In genomic region chr9:90235258-90235882, GRCm38 (mm10) we compare ENCODE assay signal across 12 mouse cellular contexts. TPM values are rescaled to one million over a fixed set of nuclear protein-coding genes. Genes with fewer than 3 reads are reported as not detected.
DNase-seq lines count a peak whose midpoint lies in the region; ATAC-seq and TF ChIP-seq lines count a peak whose summit lies in the region.
"Had no signal": no experiment of that assay in that cellular context is flagged by ENCODE, and none has a peak within 500 bp of the region (broad histone marks: within the 10 kb centered on the region; RNA-seq: fewer than 3 reads in every experiment).

No protein-coding gene starts in this region.

- no peak for TF ChIP-seq CTCF in lung, embryonic 14.5 days (IDR thresholded peaks at IDR 0.05; ENCODE audit: low read depth)

- no peak overlapping the region for H3K4me2 ChIP-seq in lung, embryonic 14.5 days
- peak overlapping the region; percentile 7; the same call in 1 of the 2 replicates for H3K4me2 ChIP-seq in liver, embryonic 13.5 days
- no peak overlapping the region for H3K4me2 ChIP-seq in stomach, embryonic 15.5 days
- H3K4me2 ChIP-seq in hindbrain, embryonic 11.5 days (replicated peaks; ENCODE audit: low read depth, low read length) = no peak overlapping the region
- H3K4me2 ChIP-seq: neural tube, embryonic 12.5 days had no signal

- H3K9me3 ChIP-seq in lung, embryonic 14.5 days (ENCODE audit: low read depth, low read length) = no peaks in the 10 kb centered on the region
- no peaks in the 10 kb centered on the region for H3K9me3 ChIP-seq in liver, embryonic 13.5 days (replicated peaks)
- no peaks in the 10 kb centered on the region for H3K9me3 ChIP-seq in stomach, embryonic 15.5 days
- H3K9me3 ChIP-seq in hindbrain, embryonic 11.5 days (ENCODE audit: control insufficient read depth, low read length) = no peaks in the 10 kb centered on the region
- H3K9me3 ChIP-seq: megakaryocyte, embryonic 14.5 days; neural tube, embryonic 12.5 days had no signal

- H3K27ac ChIP-seq in lung, embryonic 14.5 days (ENCODE audit: low read depth) = peak overlapping the region; percentile 12; the same call in 1 of the 2 replicates
- H3K27ac ChIP-seq in liver, embryonic 13.5 days = peak overlapping the region; percentile 99
- H3K27ac ChIP-seq in stomach, embryonic 15.5 days = no peak overlapping the region
- no peak overlapping the region for H3K27ac ChIP-seq in hindbrain, embryonic 11.5 days (ENCODE audit: low read depth, low read length)
- H3K27ac ChIP-seq: neural tube, embryonic 12.5 days had no signal

- 0 out of 2 replicates have a peak, but pooled peaks cover 5% of the 10 kb centered on the region for H3K4me1 ChIP-seq in lung, embryonic 14.5 days (ENCODE audit: insufficient read depth)
- peaks cover 87% of the 10 kb centered on the region for H3K4me1 ChIP-seq in liver, embryonic 13.5 days (replicated peaks)
- no peaks in the 10 kb centered on the region for H3K4me1 ChIP-seq in stomach, embryonic 15.5 days
- no peaks in the 10 kb centered on the region for H3K4me1 ChIP-seq in hindbrain, embryonic 11.5 days (replicated peaks; ENCODE audit: control insufficient read depth, insufficient read depth, low read length)
- H3K4me1 ChIP-seq: neural tube, embryonic 12.5 days had no signal

- peak; percentile 56; the same call in 1 of the 2 replicates for ATAC-seq in lung, embryonic 14.5 days (ENCODE audit: insufficient read depth)
- peak; percentile 16 for ATAC-seq in liver, embryonic 13.5 days (ENCODE audit: low read depth)
- 0 out of 2 replicates have a peak, but pooled peaks have one; percentile 19 for ATAC-seq in stomach, embryonic 15.5 days (ENCODE audit: insufficient read depth, low FRiP score, low read depth)
- ATAC-seq in hindbrain, embryonic 11.5 days (ENCODE audit: low FRiP score) = no peak
- ATAC-seq: CD4-positive, CD25-positive, alpha-beta regulatory T cell, adult 4 months had no signal

- peaks cover 13% of the 10 kb centered on the region for H3K36me3 ChIP-seq in lung, embryonic 14.5 days (ENCODE audit: insufficient read depth)
- H3K36me3 ChIP-seq in liver, embryonic 13.5 days = peaks cover 36% of the 10 kb centered on the region
- no peaks in the 10 kb centered on the region for H3K36me3 ChIP-seq in stomach, embryonic 15.5 days
- H3K36me3 ChIP-seq in hindbrain, embryonic 11.5 days (ENCODE audit: control insufficient read depth, insufficient read depth, low read length) = no peaks in the 10 kb centered on the region
- H3K36me3 ChIP-seq: neural tube, embryonic 12.5 days had no signal

- H3K4me3 ChIP-seq in lung, embryonic 14.5 days (ENCODE audit: low read depth, low read length) = no peak overlapping the region
- H3K4me3 ChIP-seq in liver, embryonic 13.5 days (replicated peaks) = no peak overlapping the region
- no peak overlapping the region for H3K4me3 ChIP-seq in stomach, embryonic 15.5 days (replicated peaks)
- no peak overlapping the region for H3K4me3 ChIP-seq in hindbrain, embryonic 11.5 days (ENCODE audit: low read depth, low read length)
- H3K4me3 ChIP-seq: megakaryocyte, embryonic 14.5 days; neural tube, embryonic 12.5 days had no signal

- no peak overlapping the region for H3K9ac ChIP-seq in lung, embryonic 14.5 days
- H3K9ac ChIP-seq in liver, embryonic 13.5 days = peak overlapping the region; percentile 42
- H3K9ac ChIP-seq in stomach, embryonic 15.5 days = no peak overlapping the region
- H3K9ac ChIP-seq in hindbrain, embryonic 11.5 days (ENCODE audit: low read depth, low read length) = no peak overlapping the region
- H3K9ac ChIP-seq: neural tube, embryonic 12.5 days had no signal

- no peaks in the 10 kb centered on the region for H3K27me3 ChIP-seq in lung, embryonic 14.5 days (ENCODE audit: insufficient read depth, low read length)
- no peaks in the 10 kb centered on the region for H3K27me3 ChIP-seq in liver, embryonic 13.5 days
- no peaks in the 10 kb centered on the region for H3K27me3 ChIP-seq in stomach, embryonic 15.5 days (replicated peaks)
- no peaks in the 10 kb centered on the region for H3K27me3 ChIP-seq in hindbrain, embryonic 11.5 days (ENCODE audit: control insufficient read depth, insufficient read depth, low read length)
- H3K27me3 ChIP-seq: megakaryocyte, embryonic 14.5 days; neural tube, embryonic 12.5 days had no signal

- WGBS in lung, embryonic 14.5 days = 55% methylated on average over 10 of the region's 10 CpGs
- 42% methylated on average over 10 of the region's 10 CpGs for WGBS in liver, embryonic 13.5 days (ENCODE audit: insufficient replicate concordance)
- WGBS in stomach, embryonic 15.5 days = 53% methylated on average over 10 of the region's 10 CpGs
- whole genome bisulfite sequencing in hindbrain, embryonic 11.5 days = 89% methylated on average over 10 of the region's 10 CpGs

- DNase-seq in lung, embryonic 14.5 days = peak; percentile 57
- DNase-seq in lung, postnatal 36 days = no peak
- DNase-seq in adrenal gland, postnatal 14 days = peak; percentile 45
- no peak for DNase-seq in liver, embryonic 13.5 days
- DNase-seq in hindbrain, embryonic 11.5 days (ENCODE audit: low spot score) = no peak
- DNase-seq in cerebellum, postnatal 25 days = no peak
- no peak for DNase-seq in urinary bladder, postnatal 4 days (ENCODE audit: low spot score in 2 of 2)
- DNase-seq: heart, postnatal 14 days had no signal

RNA-seq across cellular contexts. Expression of gene Tbc1d2b, which starts 35.2 kb away (rescaled TPM):
- polyA plus RNA-seq in lung, embryonic 14.5 days (2014; fragmentation: Nextera tagmentation; extraction: Ambion mirVana) = 29.9 and 30.7 TPM in 2 replicates
- total RNA-seq in adrenal gland, postnatal 14 days (2021) = 25.5 and 30.2 TPM in 2 replicates
- 6.5 and 8.2 TPM in 2 replicates for polyA plus RNA-seq in liver, embryonic 13.5 days (2015; fragmentation: Nextera tagmentation; extraction: Ambion mirVana)
- 17.1 and 17.8 TPM in 2 replicates for polyA plus RNA-seq in stomach, embryonic 15.5 days (2015; fragmentation: Nextera tagmentation; extraction: Ambion mirVana)
- 8.0 and 9.1 TPM in 2 replicates for polyA plus RNA-seq in hindbrain, embryonic 11.5 days (2014; fragmentation: Nextera tagmentation; extraction: Ambion mirVana)

Comparison
In these comparisons a context has a peak if more than half of its experiments do, and no peak if none do; other contexts are left out.
1. DNase-seq: peak in lung, embryonic 14.5 days (single experiment) and adrenal gland, postnatal 14 days (single experiment); none in lung, postnatal 36 days (single experiment), liver, embryonic 13.5 days (single experiment), hindbrain, embryonic 11.5 days (single experiment), cerebellum, postnatal 25 days (0 of 2) and urinary bladder, postnatal 4 days (0 of 2).
2. H3K27ac ChIP-seq: peak in lung, embryonic 14.5 days (single experiment) and liver, embryonic 13.5 days (single experiment); none in stomach, embryonic 15.5 days (single experiment) and hindbrain, embryonic 11.5 days (single experiment).